Mouse (Mus musculus) hindbrain, embryonic 15.5 days (tissue): Measurements from ENCODE around the gene 1700123O20Rik. TPM values are rescaled to one million over a fixed set of nuclear protein-coding genes. Genes with fewer than 3 reads are reported as not detected.

Experiments used
- ATAC-seq: fragments of 200-750 bp; cut with Nextera tagmentation; 2 replicates; pipeline ENCODE4 v1.8.0; 2017; ENCODE audit warnings: low read depth, moderate number of reproducible peaks, moderate TSS enrichment; ENCODE audit not compliant: low FRiP score
- H3K27ac ChIP-seq: fragments of 300-500 bp; sonication (generic); replicated peaks from 2 replicates; pipeline ENCODE4 v1.5.1; 2015; ENCODE audit warnings: mild to moderate bottlenecking, inconsistent platforms
- H3K27me3 ChIP-seq: fragments of 300-500 bp; sonication (generic); 2 replicates; pipeline ENCODE4 v1.6.1; 2015; ENCODE audit warnings: control low read depth, inconsistent platforms
- H3K36me3 ChIP-seq: fragments of 300-500 bp; sonication (generic); 2 replicates; pipeline ENCODE4 v1.6.1; 2015; ENCODE audit warnings: control low read depth, inconsistent platforms
- H3K4me1 ChIP-seq: fragments of 300-500 bp; sonication (generic); replicated peaks from 2 replicates; pipeline ENCODE4 v1.6.1; 2015; ENCODE audit warnings: control low read depth, inconsistent platforms
- H3K4me2 ChIP-seq: fragments of 300-500 bp; sonication (generic); 2 replicates; pipeline ENCODE4 v1.6.1; 2015; ENCODE audit warnings: moderate library complexity, mild to moderate bottlenecking, inconsistent platforms
- H3K4me3 ChIP-seq: fragments of 300-500 bp; sonication (generic); 2 replicates; pipeline ENCODE4 v1.5.1; 2015; ENCODE audit warnings: mild to moderate bottlenecking, inconsistent platforms
- H3K9ac ChIP-seq: fragments of 300-500 bp; sonication (generic); 2 replicates; pipeline ENCODE4 v1.6.1; 2015; ENCODE audit warnings: inconsistent platforms
- H3K9me3 ChIP-seq: fragments of 300-500 bp; sonication (generic); 2 replicates; pipeline ENCODE4 v1.6.1; 2016; ENCODE audit warnings: control low read depth, inconsistent platforms
- WGBS: fragments of 180-500 bp; shearing (Covaris S2); methylation state at CpG from one replicate; pipeline ENCODE4 v1.1.7; 2015; 5-methylcytosine and 5-hydroxymethylcytosine counted together
- polyA plus RNA-seq: library from polyadenylated mRNA; unstranded; fragments of >200 nt; fragmentation: Nextera tagmentation; extraction: Ambion mirVana; gene quantifications from 2 replicates; pipeline ENCODE4 v1.2.1, GENCODE M21; 2015

The 1700123O20Rik gene
- polyA plus RNA-seq, 1 experiment from 2014 or later, result 68.3 TPM

DNA sequence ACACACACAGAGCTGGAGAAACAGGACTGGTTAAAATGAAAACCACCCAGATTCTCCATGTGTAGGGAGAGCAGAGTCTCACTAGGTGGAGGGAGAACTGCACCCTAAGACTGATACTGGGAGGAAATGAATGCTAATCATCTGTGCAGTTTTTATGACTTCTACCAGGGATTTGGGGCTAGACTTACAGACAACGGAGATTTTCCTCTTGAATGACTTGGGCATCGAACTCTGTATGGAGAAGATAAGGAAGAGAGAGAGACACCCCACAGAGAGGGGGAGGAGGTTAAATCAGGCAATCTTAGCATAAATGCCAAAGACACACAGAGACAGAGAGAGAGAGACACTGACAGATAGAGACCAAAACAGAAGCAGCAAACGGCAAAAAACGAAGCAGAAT, 38.1 kb upstream of the 1700123O20Rik start:
- H3K9me3 ChIP-seq, result no peaks in the 10 kb centered on the region
- H3K36me3 ChIP-seq, result peaks cover 82% of the 10 kb centered on the region
- H3K4me1 ChIP-seq, result peaks cover 47% of the 10 kb centered on the region
- H3K27me3 ChIP-seq, result no peaks in the 10 kb centered on the region
- H3K27ac ChIP-seq, result no peak overlapping the region
- H3K4me3 ChIP-seq, result no peak overlapping the region
- no peak overlapping the region for H3K9ac ChIP-seq
- no peak for ATAC-seq
- WGBS, result 80% methylated on average over 4 of the region's 4 CpGs
- H3K4me2 ChIP-seq, result no peak overlapping the region

GRCm38 (mm10) chr14:54650621-54651454, 35.2 kb upstream of the 1700123O20Rik start:
- peak overlapping the region; percentile 92 for H3K4me2 ChIP-seq
- H3K36me3 ChIP-seq, result peaks cover 59% of the 10 kb centered on the region
- H3K9ac ChIP-seq, result no peak overlapping the region
- peak overlapping the region; percentile 22; the same call in 1 of the 2 replicates for H3K27ac ChIP-seq
- H3K27me3 ChIP-seq, result no peaks in the 10 kb centered on the region
- ATAC-seq, result peak; percentile 31
- H3K9me3 ChIP-seq, result no peaks in the 10 kb centered on the region
- WGBS, result 64% methylated on average over 23 of the region's 23 CpGs
- peaks cover 55% of the 10 kb centered on the region for H3K4me1 ChIP-seq
- H3K4me3 ChIP-seq, result peak overlapping the region; percentile 6; the same call in 1 of the 2 replicates

GRCm38 (mm10) chr14:54651556-54651955, 34.5 kb upstream of the 1700123O20Rik start:
- H3K4me3 ChIP-seq, result peak overlapping the region; percentile 6; the same call in 1 of the 2 replicates
- H3K27ac ChIP-seq, result peak overlapping the region; percentile 22; the same call in 1 of the 2 replicates
- peaks cover 55% of the 10 kb centered on the region for H3K4me1 ChIP-seq
- peak overlapping the region; percentile 92 for H3K4me2 ChIP-seq
- no peaks in the 10 kb centered on the region for H3K27me3 ChIP-seq
- H3K36me3 ChIP-seq, result peaks cover 59% of the 10 kb centered on the region
- H3K9ac ChIP-seq, result 0 out of 2 replicates have a peak overlapping the region, but pooled peaks have one; percentile 21
- no peaks in the 10 kb centered on the region for H3K9me3 ChIP-seq
- ATAC-seq, result no peak; the same call in 1 of the 2 replicates
- 73% methylated on average over 4 of the region's 4 CpGs for WGBS

DNA sequence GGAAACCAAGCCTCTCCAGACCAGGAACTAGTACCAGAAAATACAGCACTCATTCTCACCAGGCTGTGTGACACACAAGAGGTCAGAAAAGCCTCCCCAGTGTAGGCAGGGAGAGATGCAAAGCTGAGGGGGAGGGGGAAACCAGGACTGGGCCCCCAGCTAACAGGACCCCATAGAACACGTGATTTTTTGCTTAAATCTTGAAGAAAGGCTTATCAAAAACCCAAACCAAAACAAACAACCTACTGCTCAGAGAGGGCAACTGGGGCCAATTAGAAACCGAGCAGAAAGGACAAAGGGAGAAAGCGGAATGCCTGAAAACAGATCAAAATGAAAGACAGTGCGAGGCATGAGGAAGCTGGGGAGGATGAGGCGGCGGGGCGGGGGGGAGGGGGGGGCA, 33.2 kb upstream of the 1700123O20Rik start:
- Histone ChIP-seq H3K4me2 (peak overlapping the region; percentile 92), H3K27me3 (no peaks in the 10 kb centered on the region), H3K9me3 (no peaks in the 10 kb centered on the region), H3K36me3 (peaks cover 59% of the 10 kb centered on the region), H3K27ac (peak overlapping the region; percentile 87), H3K9ac (peak overlapping the region; percentile 84), H3K4me3 (peak overlapping the region; percentile 67), H3K4me1 (peaks cover 55% of the 10 kb centered on the region)
- WGBS, result 0% methylated on average over 7 of the region's 7 CpGs
- ATAC-seq, result 0 out of 2 replicates have a peak, but pooled peaks have one; percentile 11

DNA sequence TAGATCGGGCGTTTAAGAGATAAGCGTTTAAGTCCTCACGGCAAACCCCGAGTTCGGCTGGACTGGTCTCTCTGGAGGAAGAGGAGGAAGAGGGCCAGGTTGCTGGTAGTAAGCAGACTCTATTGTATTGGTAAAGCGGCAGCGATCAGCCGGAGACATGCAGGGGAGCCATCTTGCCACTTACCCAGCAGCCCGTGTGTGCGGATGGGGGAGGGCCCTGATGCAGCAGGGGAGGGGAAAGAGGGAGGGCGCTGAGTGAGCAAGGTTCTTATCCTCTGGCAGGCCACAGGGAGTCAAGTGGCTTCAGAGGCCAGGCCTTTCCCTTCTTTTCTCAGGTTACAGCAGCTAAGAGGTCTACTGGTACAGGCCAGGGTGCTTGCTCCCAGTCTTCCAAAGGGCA, 32.5 kb upstream of the 1700123O20Rik start:
- H3K27me3 ChIP-seq, result no peaks in the 10 kb centered on the region
- H3K9ac ChIP-seq, result peak overlapping the region; percentile 84
- H3K4me3 ChIP-seq, result peak overlapping the region; percentile 67
- H3K4me1 ChIP-seq, result peaks cover 48% of the 10 kb centered on the region
- H3K36me3 ChIP-seq, result peaks cover 59% of the 10 kb centered on the region
- peak overlapping the region; percentile 87 for H3K27ac ChIP-seq
- WGBS, result 0% methylated on average over 12 of the region's 12 CpGs
- H3K4me2 ChIP-seq, result peak overlapping the region; percentile 92
- H3K9me3 ChIP-seq, result no peaks in the 10 kb centered on the region
- peak; percentile 86 for ATAC-seq

DNA sequence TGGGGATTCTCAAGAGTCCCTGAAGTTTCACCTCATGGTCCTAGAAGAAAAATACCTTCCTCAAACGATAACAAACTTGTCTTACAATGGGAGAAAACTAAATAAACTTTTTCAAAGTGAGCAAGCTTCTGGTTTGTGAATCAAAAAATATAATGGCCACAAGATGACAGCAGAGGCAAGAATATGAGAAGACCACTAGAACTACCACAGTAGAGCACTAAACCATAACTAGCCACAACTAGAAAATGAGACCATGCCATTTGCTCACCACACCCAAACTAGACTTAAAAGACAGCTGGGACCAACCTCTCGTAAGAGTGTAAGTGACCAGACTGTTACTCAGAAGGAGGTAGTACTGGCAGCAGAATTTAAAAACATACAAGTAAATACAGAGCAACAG, 26.0 kb upstream of the 1700123O20Rik start:
- peaks cover 89% of the 10 kb centered on the region for H3K36me3 ChIP-seq
- no peaks in the 10 kb centered on the region for H3K4me1 ChIP-seq
- 91% methylated on average over 2 of the region's 2 CpGs for WGBS
- no peaks in the 10 kb centered on the region for H3K27me3 ChIP-seq
- H3K4me2 ChIP-seq, result no peak overlapping the region
- no peak overlapping the region for H3K4me3 ChIP-seq
- ATAC-seq, result no peak
- H3K27ac ChIP-seq, result no peak overlapping the region
- no peaks in the 10 kb centered on the region for H3K9me3 ChIP-seq
- no peak overlapping the region for H3K9ac ChIP-seq

- H3K4me2 ChIP-seq, result no peak overlapping the region
Measured at GRCm38 (mm10) chr14:54664477-54665222, 21.4 kb upstream of the 1700123O20Rik start.

DNA sequence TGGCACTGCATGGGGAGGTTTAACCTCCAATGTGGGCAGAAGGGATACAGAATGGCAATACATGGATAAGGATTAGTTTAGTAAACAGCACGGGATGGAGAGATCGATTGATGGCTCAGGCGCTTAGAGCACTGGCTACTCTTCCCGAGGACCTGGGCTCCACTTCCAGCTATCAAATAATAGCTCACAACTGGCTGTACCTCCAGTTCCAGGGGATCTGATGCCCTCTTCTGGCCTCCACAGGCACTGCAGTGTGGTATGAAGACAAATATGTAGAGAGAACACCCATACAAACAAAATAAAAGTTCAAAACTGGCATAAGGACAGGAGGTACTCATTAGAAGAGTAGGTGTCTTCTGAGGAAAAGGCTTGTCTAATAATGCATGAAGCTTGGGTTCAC, 16.6 kb upstream of the 1700123O20Rik start:
- WGBS, result 84% methylated on average over 4 of the region's 4 CpGs
- H3K27ac ChIP-seq, result no peak overlapping the region
- ATAC-seq, result no peak
- H3K9me3 ChIP-seq, result no peaks in the 10 kb centered on the region
- H3K9ac ChIP-seq, result no peak overlapping the region
- H3K4me2 ChIP-seq, result no peak overlapping the region
- no peaks in the 10 kb centered on the region for H3K4me1 ChIP-seq
- H3K36me3 ChIP-seq, result peaks cover 68% of the 10 kb centered on the region
- no peak overlapping the region for H3K4me3 ChIP-seq
- H3K27me3 ChIP-seq, result no peaks in the 10 kb centered on the region

More at GRCm38 (mm10) chr14:54664477-54665222, 21.4 kb upstream of the 1700123O20Rik start:
- peaks cover 87% of the 10 kb centered on the region for H3K36me3 ChIP-seq
- H3K4me1 ChIP-seq, result no peaks in the 10 kb centered on the region
- WGBS, result 94% methylated on average over 10 of the region's 10 CpGs
- no peak overlapping the region for H3K9ac ChIP-seq
- no peak overlapping the region for H3K27ac ChIP-seq
- no peaks in the 10 kb centered on the region for H3K9me3 ChIP-seq
- H3K27me3 ChIP-seq, result no peaks in the 10 kb centered on the region
- no peak for ATAC-seq
- no peak overlapping the region for H3K4me3 ChIP-seq

- Histone ChIP-seq H3K4me1 (no peaks in the 10 kb centered on the region), H3K9ac (no peak overlapping the region), H3K27ac (no peak overlapping the region), H3K4me2 (no peak overlapping the region), H3K9me3 (no peaks in the 10 kb centered on the region), H3K36me3 (peaks cover 67% of the 10 kb centered on the region), H3K27me3 (no peaks in the 10 kb centered on the region), H3K4me3 (no peak overlapping the region)
- no peak for ATAC-seq
- WGBS, result 76% methylated on average over 2 of the region's 2 CpGs
Measured at GRCm38 (mm10) chr14:54674317-54674716, 11.7 kb upstream of the 1700123O20Rik start.

DNA sequence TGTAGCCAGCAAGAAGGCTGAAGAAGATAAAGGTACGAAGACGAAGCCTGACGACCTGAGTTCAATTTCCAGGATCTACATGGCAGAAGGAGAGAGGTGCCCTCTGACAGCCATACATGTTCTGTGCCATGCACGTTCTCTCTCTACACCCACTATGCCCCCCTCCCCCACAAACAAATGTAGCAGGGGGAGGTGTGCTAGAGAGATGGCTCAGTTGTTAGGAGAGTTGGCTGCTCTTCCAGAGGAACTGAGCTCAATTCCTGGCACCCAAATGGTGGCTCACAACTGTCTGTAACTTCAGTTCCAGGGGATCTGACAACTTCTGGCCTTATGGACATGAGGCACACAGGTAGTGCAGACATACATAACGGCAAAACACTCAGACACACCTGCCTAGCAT, 9.7 kb upstream of the 1700123O20Rik start:
- H3K27ac ChIP-seq, result no peak overlapping the region
- no peak overlapping the region for H3K4me3 ChIP-seq
- no peaks in the 10 kb centered on the region for H3K27me3 ChIP-seq
- no peak overlapping the region for H3K9ac ChIP-seq
- H3K4me2 ChIP-seq, result no peak overlapping the region
- no peaks in the 10 kb centered on the region for H3K4me1 ChIP-seq
- H3K36me3 ChIP-seq, result peaks cover 58% of the 10 kb centered on the region
- 90% methylated on average over 5 of the region's 5 CpGs for WGBS
- no peaks in the 10 kb centered on the region for H3K9me3 ChIP-seq
- ATAC-seq, result no peak

DNA sequence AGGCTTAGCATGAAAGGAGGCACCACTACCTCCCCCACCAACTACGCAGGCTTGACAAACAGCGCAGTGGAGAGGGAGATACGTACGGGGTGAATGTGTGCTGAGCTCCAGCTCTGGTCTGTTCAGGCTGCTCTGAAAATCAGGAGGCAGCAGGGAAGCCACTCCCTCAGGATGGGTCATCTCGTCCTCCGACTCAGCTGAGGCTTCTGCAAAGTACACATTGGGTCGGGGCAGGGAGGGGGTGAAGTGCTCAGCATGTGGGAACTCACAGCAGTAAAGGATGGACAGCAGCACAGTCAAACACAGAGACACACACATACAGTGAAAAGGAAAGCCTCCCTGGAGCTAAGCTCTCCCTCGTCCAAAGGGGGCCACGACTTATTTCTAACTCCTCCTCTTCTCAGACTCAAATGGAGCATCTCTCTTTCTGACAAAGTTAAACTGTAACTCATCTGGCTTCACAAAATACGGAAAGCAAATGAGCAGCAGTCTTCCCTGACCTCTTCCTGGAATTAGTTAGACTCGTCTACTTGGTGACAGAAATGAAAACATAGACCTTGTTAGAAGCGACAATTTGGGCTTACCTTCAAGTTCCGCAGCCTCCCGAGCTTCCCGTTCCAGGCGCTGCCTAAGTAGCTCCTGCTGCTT, 7.2 kb upstream of the 1700123O20Rik start:
- Histone ChIP-seq H3K27me3 (no peaks in the 10 kb centered on the region), H3K4me2 (no peak overlapping the region), H3K9me3 (no peaks in the 10 kb centered on the region), H3K9ac (no peak overlapping the region), H3K4me1 (0 out of 2 replicates have a peak, but pooled peaks cover 8% of the 10 kb centered on the region), H3K4me3 (no peak overlapping the region), H3K27ac (no peak overlapping the region), H3K36me3 (peaks cover 53% of the 10 kb centered on the region)
- ATAC-seq, result peak; percentile 34; the same call in 1 of the 2 replicates
- WGBS, result 77% methylated on average over 16 of the region's 16 CpGs
